Comparison of ENCODE assay signal across 8 mouse cellular contexts in genomic region chr5:64703091-64703872, GRCm38 (mm10).
DNase-seq lines count a peak whose midpoint lies in the region; ATAC-seq and TF ChIP-seq lines count a peak whose summit lies in the region.

No protein-coding gene starts in this region.

- no peaks in the 10 kb centered on the region for H3K9me3 ChIP-seq in embryonic facial prominence, embryonic 13.5 days
- H3K9me3 ChIP-seq in heart, embryonic 12.5 days (replicated peaks): no peaks in the 10 kb centered on the region
- H3K9me3 ChIP-seq in kidney, postnatal 0 days (replicated peaks; ENCODE audit: low read length): no peaks in the 10 kb centered on the region
- no peaks in the 10 kb centered on the region for H3K9me3 ChIP-seq in liver, postnatal 0 days (ENCODE audit: low read length)
- H3K9me3 ChIP-seq in neural tube, embryonic 14.5 days (ENCODE audit: control insufficient read depth, low read length): no peaks in the 10 kb centered on the region

- H3K9ac ChIP-seq in embryonic facial prominence, embryonic 13.5 days: no peak overlapping the region
- no peak overlapping the region for H3K9ac ChIP-seq in heart, embryonic 12.5 days
- H3K9ac ChIP-seq in kidney, postnatal 0 days (ENCODE audit: low read depth, low read length): no peak overlapping the region
- no peak overlapping the region for H3K9ac ChIP-seq in liver, postnatal 0 days (replicated peaks)
- no peak overlapping the region for H3K9ac ChIP-seq in neural tube, embryonic 14.5 days (replicated peaks; ENCODE audit: low read depth, low read length)

- TF ChIP-seq EP300 in liver, postnatal 0 days (IDR thresholded peaks at IDR 0.05; ENCODE audit: low read depth): no peak

- no peaks in the 10 kb centered on the region for H3K27me3 ChIP-seq in embryonic facial prominence, embryonic 13.5 days
- no peaks in the 10 kb centered on the region for H3K27me3 ChIP-seq in heart, embryonic 12.5 days (replicated peaks)
- H3K27me3 ChIP-seq in kidney, postnatal 0 days (ENCODE audit: insufficient read depth, low read length): no peaks in the 10 kb centered on the region
- no peaks in the 10 kb centered on the region for H3K27me3 ChIP-seq in liver, postnatal 0 days (ENCODE audit: insufficient read depth, low read length)
- H3K27me3 ChIP-seq in neural tube, embryonic 14.5 days (ENCODE audit: control insufficient read depth, insufficient read depth, low read length): no peaks in the 10 kb centered on the region

- peaks cover 37% of the 10 kb centered on the region for H3K4me1 ChIP-seq in embryonic facial prominence, embryonic 13.5 days
- H3K4me1 ChIP-seq in heart, embryonic 12.5 days (replicated peaks): peaks cover 33% of the 10 kb centered on the region
- peaks cover 15% of the 10 kb centered on the region for H3K4me1 ChIP-seq in kidney, postnatal 0 days (replicated peaks; ENCODE audit: insufficient read depth, low read length)
- peaks cover 21% of the 10 kb centered on the region for H3K4me1 ChIP-seq in liver, postnatal 0 days (ENCODE audit: insufficient read depth)
- no peaks in the 10 kb centered on the region; the same call in 1 of the 2 replicates for H3K4me1 ChIP-seq in neural tube, embryonic 14.5 days (ENCODE audit: control insufficient read depth, insufficient read depth, low read length)

- peak; percentile 35 for DNase-seq in adrenal gland, postnatal 10 days
- no peak for DNase-seq in adrenal gland, adult 8-10 months
- DNase-seq in kidney, postnatal 0 days (ENCODE audit: low spot score): peak; percentile 77
- peak; percentile 24 for DNase-seq in liver, postnatal 0 days

- 53% methylated on average over 9 of the region's 9 CpGs for WGBS in embryonic facial prominence, embryonic 13.5 days
- 56% methylated on average over 9 of the region's 9 CpGs for WGBS in heart, embryonic 12.5 days
- WGBS in kidney, postnatal 0 days: 54% methylated on average over 9 of the region's 9 CpGs
- WGBS in liver, postnatal 0 days (ENCODE audit: insufficient replicate concordance): 60% methylated on average over 9 of the region's 9 CpGs
- 32% methylated on average over 9 of the region's 9 CpGs for WGBS in neural tube, embryonic 14.5 days

- no peak for TF ChIP-seq CTCF in kidney, postnatal 0 days (IDR thresholded peaks at IDR 0.05; ENCODE audit: low read depth)
- TF ChIP-seq CTCF in liver, postnatal 0 days (IDR thresholded peaks at IDR 0.05; ENCODE audit: low read depth): no peak

- no peak overlapping the region for H3K4me2 ChIP-seq in embryonic facial prominence, embryonic 13.5 days
- no peak overlapping the region for H3K4me2 ChIP-seq in heart, embryonic 12.5 days
- H3K4me2 ChIP-seq in kidney, postnatal 0 days (ENCODE audit: low read length): no peak overlapping the region
- no peak overlapping the region for H3K4me2 ChIP-seq in liver, postnatal 0 days (ENCODE audit: low read depth, low read length)
- H3K4me2 ChIP-seq in neural tube, embryonic 14.5 days (ENCODE audit: low read depth, low read length): no peak overlapping the region

- no peaks in the 10 kb centered on the region for H3K36me3 ChIP-seq in embryonic facial prominence, embryonic 13.5 days
- no peaks in the 10 kb centered on the region for H3K36me3 ChIP-seq in heart, embryonic 12.5 days
- H3K36me3 ChIP-seq in kidney, postnatal 0 days (ENCODE audit: insufficient read depth, low read length): no peaks in the 10 kb centered on the region
- no peaks in the 10 kb centered on the region for H3K36me3 ChIP-seq in liver, postnatal 0 days (replicated peaks; ENCODE audit: insufficient read depth, low read length)
- H3K36me3 ChIP-seq in neural tube, embryonic 14.5 days (ENCODE audit: control insufficient read depth, insufficient read depth, low read length): no peaks in the 10 kb centered on the region

- no peak for ATAC-seq in embryonic facial prominence, embryonic 13.5 days (ENCODE audit: insufficient number of reproducible peaks, insufficient read depth, low FRiP score, low TSS enrichment, low read depth)
- no peak for ATAC-seq in heart, embryonic 12.5 days (ENCODE audit: insufficient number of reproducible peaks, low FRiP score)
- 0 out of 2 replicates have a peak, but pooled peaks have one; percentile 19 for ATAC-seq in kidney, postnatal 0 days (replicated peaks; ENCODE audit: low FRiP score, low read depth)
- no peak for ATAC-seq in liver, postnatal 0 days
- ATAC-seq in neural tube, embryonic 14.5 days (ENCODE audit: low read depth): peak; percentile 57; the same call in 1 of the 2 replicates
- no peak for ATAC-seq in megakaryocyte, adult 5-6 weeks (ENCODE audit: poor library complexity, severe bottlenecking)

- peak overlapping the region; percentile 57; the same call in 1 of the 2 replicates for H3K27ac ChIP-seq in embryonic facial prominence, embryonic 13.5 days
- peak overlapping the region; percentile 31; the same call in 1 of the 2 replicates for H3K27ac ChIP-seq in heart, embryonic 12.5 days (ENCODE audit: poor library complexity, severe bottlenecking)
- peak overlapping the region; percentile 77; the same call in 1 of the 2 replicates for H3K27ac ChIP-seq in kidney, postnatal 0 days
- H3K27ac ChIP-seq in liver, postnatal 0 days (ENCODE audit: low read depth): no peak overlapping the region
- 0 out of 2 replicates have a peak overlapping the region, but pooled peaks have one; percentile 22 for H3K27ac ChIP-seq in neural tube, embryonic 14.5 days (ENCODE audit: low read depth, low read length)

- H3K4me3 ChIP-seq in embryonic facial prominence, embryonic 13.5 days: no peak overlapping the region
- H3K4me3 ChIP-seq in heart, embryonic 12.5 days: no peak overlapping the region
- no peak overlapping the region for H3K4me3 ChIP-seq in kidney, postnatal 0 days (replicated peaks; ENCODE audit: low read depth, low read length)
- H3K4me3 ChIP-seq in liver, postnatal 0 days (ENCODE audit: low read depth, low read length): no peak overlapping the region
- no peak overlapping the region for H3K4me3 ChIP-seq in neural tube, embryonic 14.5 days (ENCODE audit: low read depth, low read length)

Comparison
In these comparisons a context has a peak if more than half of its experiments do, and no peak if none do; other contexts are left out.
1. ATAC-seq: peak in kidney, postnatal 0 days (single experiment) and neural tube, embryonic 14.5 days (single experiment); none in embryonic facial prominence, embryonic 13.5 days (single experiment), heart, embryonic 12.5 days (single experiment), liver, postnatal 0 days (single experiment) and megakaryocyte, adult 5-6 weeks (single experiment).